Mouse (Mus musculus) adrenal gland (tissue): ENCODE measurements around the gene Rps6ka2.
"Not testable (repeated sequence)": the region's sequence is repeated elsewhere in the genome, so short reads cannot be mapped to it uniquely, and the experiment has no call there.

Experiments used
- intact Hi-C: fragments of 180-260 bp; cut with DNase I; formaldehyde crosslinking; loops from one replicate; pipeline ENCODE4 v1.15.1; 2025
- long read RNA-seq, 2 experiments: library from polyadenylated mRNA; unstranded; transcript quantifications; one replicate each; pipeline ENCODE4 v2.0.0; 2020; ENCODE audit warnings: borderline replicate concordance in 1 of 2; ENCODE audit not compliant: insufficient replicate concordance in 1 of 2

Gene Rps6ka2
- long read RNA-seq, experiment 1, partial matches to known transcripts: 0 of 2 reads
- long read RNA-seq, experiment 1, other reads (novel, unspliced or antisense): 2 of 2 reads
- long read RNA-seq, experiment 2, full-length matches to known transcripts: 1 of 3 reads
- long read RNA-seq, experiment 2, partial matches to known transcripts: 2 of 3 reads
- long read RNA-seq, experiment 2, other reads (novel, unspliced or antisense): 0 of 3 reads

DNA sequence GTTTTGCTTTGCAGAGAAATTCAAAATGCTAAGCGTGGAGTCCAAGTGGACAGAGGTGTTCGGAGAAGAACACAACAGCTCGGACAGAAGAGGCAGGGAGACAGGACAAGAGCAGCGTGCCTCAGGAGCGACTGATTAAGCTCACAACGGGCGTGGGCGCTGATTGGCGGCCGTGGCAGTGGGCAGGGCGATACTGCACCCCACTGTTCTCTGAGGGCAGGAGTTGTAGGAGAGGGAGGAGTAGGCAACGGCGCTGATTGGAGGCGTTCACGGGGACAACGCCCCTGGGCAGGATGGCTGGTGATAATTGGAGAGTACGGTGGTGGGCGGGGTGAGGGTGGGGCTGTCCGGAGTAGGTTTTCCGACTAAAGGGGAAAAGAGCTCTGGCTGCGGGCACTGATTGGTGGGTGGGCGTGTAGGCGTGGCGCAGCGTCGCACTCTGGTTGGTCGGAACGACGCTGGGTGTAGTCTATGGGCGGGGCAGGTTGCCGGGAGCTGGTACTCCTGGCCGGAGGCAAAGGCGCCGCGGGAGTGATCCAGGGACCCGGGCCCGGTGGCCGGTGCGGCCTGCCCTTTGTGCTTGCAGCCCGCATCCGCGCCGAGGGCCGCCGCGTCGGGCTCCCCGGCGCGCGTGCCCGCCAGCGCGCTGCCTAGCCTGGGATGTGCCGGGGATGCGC, at the start of gene Rps6ka2:
Gene Rps6ka2 (plus strand): TSS at position 489 of the 677 bp plus-strand sequence.
- intact Hi-C loops: no loop called here

DNA sequence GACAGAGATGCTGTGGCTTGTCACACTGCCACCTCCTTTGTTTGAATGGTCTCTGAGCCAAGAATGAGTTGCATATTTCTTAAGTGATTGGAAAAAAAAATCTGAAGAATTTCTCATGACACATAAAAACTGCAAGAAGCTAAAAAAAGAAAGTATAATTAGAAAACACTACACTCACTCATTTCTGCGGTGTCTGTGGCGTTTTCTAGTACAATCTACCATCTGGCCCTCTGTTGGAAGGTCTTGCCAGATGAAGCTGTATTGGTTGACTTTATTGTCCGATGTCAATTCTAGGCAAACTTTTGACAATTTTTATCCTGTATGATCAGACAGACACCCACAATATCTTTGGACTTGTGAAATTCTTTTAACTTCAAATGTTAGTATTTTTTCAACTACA, 49.1 kb upstream of the Rps6ka2 start:
- intact Hi-C loops: not testable (repeated sequence)

DNA sequence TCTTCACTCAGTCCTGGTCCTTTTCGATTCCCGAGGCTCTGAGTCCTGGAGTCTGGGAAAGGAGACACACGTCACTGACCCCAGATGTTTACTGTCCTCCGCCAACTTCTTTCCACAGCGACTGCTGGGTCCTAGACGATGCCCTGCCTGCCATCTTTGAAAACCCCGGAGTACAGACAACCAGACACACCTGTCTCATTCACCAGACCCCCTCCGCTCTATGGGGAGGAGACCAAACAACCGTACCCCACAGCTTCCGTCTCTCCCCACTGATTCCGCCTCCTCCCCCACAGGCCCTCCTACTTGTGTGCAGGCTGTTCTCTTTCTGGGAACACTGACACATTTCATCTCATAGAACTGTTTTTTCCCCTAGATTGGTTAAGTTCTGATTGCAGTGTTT, 47.4 kb upstream of the Rps6ka2 start:
- intact Hi-C loops: not testable (repeated sequence)

DNA sequence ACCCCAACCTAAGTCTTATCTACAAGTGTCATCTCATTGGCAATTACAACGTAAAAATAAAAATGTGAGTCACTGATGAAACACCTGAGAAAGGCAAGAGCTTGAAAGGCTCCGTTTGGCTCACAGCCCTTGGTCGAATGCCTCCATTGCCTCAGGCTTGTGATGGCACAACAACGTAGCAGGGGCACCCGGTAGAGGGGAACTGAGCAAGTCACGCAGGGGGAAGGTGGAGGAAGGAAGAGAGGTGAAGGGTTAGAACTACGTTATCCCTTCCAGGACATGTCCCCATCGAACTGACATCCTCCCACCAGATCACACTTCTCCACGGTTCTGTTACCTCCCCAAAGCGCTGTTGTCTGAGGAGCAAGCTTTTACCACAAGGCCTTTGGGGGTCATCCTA, 43.4 kb upstream of the Rps6ka2 start:
- intact Hi-C loops: not testable (repeated sequence)

DNA sequence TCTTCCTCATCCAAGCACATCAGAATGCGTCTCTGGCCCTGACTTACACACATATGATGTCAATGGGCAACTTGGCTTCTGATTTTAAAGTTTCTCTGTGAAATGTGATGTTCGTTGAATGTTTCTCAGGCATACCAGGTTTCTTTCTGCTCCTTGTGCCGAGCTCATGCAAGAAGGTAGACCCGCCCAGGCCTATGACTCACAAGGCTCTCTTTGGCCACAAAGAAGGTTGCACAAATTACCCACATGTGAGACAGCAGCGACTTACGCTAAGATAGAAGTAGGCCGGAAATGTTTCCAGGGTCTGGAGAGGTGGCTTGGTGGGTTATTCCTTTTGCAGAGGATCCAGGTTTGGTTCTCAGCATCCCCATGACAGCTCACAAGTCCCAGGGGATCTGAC, 35.9 kb upstream of the Rps6ka2 start:
- intact Hi-C loops: not testable (repeated sequence)

DNA sequence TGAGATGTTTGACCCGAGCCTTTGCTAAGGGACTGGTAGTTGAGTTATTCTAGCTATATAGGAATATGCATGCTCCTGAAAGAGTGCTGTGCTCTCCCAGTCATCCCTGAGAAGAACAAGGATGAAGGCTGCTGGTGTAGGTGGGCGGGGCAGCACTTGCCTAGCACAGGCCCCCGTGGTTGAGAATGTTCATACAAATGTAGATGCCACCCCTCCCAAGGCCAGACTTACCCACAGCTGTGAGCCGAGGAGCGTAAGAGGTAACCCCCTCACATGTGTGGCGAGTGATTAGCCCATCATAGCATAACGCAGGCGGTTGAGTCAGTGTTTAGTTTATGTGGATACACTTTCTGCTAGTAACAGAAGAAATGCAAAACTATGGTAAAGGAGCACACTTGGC, 34.6 kb upstream of the Rps6ka2 start:
- intact Hi-C loops: not testable (repeated sequence)

DNA sequence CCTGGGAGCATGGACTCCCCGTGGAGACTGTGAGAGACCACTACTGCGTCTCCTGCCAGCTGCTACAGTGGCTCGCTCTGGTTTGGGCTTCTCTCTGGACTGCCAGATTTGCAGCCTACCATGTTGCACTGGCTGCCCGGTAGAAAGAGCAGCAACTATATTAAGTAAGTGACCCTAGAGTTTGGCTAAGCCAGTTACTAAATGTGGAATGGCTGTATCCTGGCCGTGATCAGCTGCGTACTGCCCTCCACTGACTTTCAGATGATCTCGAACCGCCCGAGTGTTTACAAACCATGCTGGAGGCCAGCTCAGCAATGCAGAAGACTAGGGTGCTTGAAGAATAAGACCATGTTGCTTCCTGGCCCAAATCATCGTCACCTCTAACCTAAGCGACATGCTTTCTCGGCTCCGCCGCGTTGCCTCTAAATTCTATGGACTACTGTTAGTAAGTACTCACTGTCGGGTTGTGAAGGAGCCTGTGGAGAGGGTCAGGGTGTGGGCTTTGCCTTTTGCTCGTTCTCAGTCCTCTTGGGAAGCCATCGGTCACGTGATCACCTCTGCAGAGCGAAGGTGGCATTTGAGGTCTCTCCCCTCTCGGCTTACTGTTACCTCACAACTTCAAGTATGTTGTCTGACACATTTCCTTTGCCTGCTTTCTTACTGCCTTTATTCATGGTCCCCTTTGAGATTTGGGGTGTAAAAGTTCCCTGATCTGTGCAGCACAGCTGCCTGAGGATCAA, 31.6 kb upstream of the Rps6ka2 start:
- intact Hi-C loops: no loop called here

DNA sequence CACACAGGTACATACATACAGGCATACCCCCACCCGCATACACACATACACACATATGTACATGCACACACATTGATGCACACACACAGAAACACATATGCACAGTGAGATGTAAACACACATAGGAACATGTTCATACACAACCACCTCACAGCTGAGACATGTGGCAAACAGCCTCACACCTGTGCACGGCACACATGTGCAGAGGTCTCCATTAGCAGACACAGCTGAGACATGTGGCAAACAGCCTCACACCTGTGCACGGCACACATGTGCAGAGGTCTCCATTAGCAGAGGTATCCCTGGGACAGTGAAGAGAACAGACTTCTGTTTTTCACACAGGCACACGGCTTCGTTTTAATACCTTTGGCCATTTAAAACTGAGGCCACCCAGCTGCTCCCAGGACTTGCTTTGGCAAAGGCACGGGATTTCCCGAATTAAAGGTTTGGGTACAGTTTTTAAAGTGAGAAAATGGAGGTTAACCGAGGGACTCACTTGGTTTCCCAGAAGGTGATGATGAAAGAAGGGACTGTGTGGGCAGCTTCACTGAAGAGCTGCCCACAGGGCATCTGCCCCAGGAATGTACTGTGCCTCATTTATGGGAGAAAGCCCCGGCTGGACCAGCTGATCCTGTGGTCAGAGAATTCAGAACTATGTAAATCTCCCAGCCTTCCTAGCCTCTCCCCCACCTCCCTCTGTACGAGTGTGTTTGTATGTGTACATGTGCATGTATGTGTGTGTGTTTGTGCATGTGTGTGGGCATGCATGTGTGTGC, 29.3 kb upstream of the Rps6ka2 start:
- intact Hi-C loops: no loop called here

DNA sequence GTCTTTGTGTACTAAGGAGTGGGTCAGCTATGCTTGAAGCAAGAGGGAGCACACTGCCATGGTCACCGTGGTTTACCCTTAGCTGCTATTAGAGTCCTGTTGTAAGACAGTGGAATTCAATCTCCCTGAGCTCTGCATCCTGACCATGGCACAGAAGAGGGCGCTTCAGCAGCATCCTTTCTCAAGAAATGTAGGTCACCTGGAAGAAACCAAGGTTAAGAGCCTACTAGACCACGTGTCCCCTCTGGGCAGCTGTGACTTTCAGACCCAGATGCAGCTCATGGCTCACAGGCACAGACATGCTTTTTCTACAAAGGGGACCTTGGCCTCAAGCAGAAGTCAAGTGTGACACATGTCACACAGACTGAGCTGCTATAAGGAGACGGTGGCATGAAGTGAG, 27.5 kb upstream of the Rps6ka2 start:
- intact Hi-C loops: no loop called here

DNA sequence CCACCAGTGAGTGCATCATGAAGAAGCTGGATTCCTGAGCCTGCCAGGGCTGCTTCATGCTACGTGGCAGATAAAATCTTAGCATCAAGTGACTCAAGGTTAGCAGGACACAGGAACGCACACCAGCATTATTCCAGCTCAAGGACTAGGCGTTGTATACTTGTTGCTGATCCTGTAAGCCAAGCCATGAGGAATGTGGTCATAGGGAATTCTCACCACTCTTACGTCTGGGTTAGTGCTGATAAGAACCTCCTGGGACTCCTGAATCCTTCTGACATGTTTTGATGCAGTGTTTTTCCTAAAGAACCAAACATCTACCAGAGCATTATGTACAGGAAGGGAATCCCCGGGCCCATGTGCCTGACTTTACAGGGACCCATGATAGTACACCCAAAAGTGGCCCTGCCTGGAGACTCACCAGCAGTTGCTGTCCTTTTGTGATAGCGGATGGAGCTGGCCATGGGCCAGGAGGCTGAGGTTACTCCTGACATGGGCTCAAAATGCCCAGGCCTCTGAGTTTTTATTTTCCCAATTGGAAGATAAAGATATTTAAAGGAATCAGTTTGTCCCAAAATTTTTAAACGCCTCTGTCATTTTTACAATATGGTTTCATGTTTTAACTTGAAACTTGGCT, 25.9 kb upstream of the Rps6ka2 start:
- intact Hi-C loops: no loop called here

DNA sequence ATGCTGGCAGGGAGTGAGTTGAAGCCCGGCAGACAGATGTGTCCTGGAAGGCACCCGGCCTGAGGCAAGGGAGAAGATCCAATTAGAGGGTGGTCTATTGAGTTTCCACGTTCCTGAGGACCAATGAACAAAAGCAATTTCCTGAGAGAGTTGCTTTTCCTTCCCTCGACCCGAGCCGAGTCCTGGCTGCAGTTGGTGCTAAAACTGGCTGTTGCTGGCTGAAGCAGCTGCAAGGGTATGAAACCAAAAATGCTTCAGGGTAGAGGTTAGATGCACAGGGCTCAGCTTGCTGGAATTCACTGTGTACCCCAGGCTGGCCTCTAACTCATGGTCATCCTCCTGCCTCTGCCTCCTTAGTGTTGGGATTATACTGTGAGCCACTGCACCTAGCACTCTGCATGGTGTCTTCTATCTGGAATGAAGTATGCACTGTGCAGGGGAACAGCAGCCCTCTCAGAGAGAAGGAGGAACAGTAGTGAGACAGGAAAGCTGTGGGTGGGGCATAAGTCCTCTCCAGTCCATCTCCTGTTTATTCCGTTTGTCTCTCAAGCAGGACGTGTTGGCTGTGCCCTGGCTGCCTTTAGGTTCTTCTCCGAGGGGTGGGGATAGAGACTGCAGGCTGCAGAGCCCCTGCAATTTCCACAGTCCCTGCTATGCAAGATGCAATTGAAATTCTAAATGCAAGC, 24.4 kb upstream of the Rps6ka2 start:
- intact Hi-C loops: no loop called here

DNA sequence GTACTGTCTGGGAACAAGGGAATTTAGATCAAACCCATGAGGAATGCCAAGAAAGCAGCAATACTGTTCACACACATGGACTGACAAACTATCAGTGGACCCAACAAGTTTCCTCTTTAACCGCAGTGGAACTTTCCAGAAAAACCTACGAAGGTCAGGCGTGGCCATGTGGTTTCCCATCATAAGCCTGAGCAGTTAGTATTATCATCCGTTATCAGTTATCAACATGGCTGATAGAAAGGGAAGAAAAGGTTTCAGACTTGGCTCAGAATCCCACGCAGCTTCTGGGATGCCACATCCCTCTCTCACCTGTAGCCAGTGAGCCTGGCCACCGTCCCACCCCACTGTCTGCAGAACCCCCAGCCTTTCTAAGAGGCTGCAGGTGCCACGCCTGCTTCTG, 23.4 kb upstream of the Rps6ka2 start:
- intact Hi-C loops: no loop called here

DNA sequence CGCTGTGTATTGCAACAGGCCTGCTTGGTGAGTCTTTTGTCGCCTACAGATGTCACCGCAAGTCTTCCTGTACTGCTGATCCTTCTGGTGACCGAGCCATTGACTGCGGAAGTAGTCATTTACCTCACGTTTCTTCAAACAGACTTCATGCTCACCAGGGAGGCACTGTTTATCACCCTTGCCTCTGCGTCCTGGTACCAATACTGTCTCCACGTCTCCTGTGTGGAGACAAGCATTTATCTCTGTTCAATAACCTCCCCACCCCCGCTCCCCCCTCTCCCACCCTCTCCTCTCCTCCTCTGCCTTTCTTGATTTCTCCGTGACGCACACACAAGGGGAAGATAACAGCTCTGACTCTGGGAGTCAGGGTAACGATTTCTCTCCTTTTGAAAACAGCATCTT, 22.0 kb upstream of the Rps6ka2 start:
- intact Hi-C loops: no loop called here

DNA sequence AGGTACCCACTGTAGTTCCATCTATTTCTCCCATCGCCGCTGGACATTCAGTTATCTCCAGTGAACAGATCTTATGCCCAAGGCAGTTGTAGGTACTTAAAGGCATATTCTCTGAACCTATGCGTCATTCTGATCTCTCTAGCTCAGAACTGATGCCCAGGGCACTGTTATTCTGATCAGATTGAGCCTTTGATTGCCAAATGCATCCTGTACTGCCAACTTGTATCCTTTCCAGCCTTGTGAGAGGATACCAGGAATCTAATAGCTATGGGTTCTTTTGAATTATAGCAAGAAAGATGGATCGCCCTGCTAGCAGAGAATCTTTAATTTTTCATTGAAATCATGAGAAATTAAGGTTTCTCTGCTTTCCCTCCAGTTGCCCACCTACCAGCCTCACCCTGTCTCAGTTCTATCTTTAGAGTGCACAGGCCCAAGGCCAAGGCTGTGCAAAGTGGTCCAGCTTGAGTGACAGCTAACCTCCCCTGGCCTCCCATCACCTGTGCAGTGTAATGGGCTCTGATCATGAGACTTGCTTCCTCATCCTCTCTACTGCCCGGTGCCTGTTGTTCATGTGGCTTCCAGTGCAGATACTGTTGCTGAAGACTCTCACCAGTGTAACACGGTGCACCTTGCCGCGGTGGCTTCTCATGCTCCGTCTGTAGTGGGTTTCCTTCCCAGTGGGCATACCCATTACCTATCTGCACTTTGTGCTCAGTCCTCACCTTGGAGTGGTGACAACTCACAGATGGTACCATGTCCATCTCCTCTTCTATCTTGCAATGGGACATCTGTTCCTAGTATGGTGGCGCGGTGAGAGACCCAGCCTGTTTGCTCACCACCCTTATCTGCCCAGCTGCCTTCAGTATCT, 20.4 kb upstream of the Rps6ka2 start:
- intact Hi-C loops: no loop called here

DNA sequence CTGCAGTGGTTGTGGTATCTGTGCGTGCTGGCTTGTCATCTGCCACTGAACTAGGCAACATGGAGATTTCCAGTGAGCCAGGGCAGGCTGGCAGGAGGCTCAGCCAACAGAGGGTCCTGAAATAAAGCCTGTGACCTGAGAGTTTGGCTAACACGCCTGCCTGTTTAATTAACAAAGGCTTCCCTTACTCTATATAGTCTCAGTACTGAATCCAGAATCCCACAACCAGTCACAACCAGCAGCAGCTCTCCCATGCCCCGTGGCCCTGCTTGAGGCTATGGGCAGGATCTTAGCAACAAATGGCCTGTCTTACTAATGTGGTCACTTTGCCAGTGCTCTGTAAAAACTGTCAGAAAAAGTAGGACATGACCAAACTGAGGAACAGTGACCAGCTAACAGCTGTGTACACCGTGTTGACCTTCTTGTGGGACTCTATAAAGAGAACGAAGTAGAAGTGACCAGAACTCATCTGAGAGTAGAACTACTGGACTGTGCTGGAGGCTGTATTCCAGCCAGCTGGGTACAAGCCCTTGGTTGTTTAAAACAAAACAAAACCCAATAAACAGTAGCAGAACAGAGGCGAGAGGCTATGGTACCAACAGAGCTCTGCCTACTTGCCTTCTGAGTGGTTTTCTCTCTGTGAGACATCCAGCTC, 18.3 kb upstream of the Rps6ka2 start:
- intact Hi-C loops: no loop called here

DNA sequence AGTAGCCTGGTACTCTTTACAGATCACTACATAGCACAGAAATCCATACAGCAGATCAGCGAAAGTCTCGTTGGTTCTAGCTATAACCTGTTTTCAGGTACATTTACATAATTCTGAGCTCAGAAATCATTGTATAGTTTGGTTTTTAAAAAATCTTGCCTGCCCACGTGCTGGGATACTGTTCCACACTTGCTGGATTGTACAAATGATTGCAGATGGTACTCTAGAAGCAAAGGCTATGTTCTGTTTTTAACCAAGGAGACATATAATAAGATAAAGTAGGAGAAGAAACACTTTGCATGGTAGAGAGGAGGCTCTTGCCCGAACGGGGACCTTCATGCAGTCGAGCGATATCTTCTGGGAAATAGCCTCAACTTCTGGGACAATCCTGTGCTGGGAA, 17.3 kb upstream of the Rps6ka2 start:
- intact Hi-C loops: no loop called here

DNA sequence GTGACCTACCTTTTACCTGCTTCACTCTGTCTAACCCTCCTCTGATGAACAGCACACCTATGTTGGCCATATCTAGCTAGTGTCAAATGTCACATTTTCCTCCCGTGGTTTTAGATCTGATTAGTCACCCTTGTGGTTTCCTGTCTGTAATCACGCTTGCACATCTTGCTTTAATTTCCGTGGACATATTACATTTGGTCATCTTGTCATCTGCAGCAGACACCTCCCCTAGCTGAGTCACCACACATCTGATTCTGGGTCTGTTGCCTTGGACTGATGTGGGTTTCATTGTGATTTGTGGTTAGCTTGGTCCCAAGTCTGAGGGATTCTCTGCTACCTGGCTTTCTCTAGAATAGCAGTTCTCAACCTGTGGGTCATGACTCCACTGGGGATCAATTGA, 6.0 kb upstream of the Rps6ka2 start:
- intact Hi-C loops: no loop called here

DNA sequence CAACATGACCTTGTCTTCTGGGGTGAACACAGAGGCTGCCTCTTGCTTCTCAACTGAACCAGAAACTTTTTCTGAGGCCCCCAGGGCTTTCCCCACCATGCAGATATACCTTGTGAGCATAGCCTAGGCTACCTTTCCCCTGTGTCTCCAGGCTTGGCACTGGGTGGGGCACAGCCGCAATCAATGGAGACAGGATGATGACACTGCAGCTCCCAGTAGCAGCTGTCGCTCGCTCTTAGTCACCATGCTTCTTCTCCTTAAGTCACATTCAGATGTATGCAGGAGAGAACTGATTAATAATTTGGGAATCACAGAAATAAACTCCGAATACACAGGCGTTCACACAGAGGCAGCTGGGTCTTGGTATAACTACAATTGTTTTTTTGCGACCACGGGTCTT, 4.4 kb upstream of the Rps6ka2 start:
- intact Hi-C loops: no loop called here

DNA sequence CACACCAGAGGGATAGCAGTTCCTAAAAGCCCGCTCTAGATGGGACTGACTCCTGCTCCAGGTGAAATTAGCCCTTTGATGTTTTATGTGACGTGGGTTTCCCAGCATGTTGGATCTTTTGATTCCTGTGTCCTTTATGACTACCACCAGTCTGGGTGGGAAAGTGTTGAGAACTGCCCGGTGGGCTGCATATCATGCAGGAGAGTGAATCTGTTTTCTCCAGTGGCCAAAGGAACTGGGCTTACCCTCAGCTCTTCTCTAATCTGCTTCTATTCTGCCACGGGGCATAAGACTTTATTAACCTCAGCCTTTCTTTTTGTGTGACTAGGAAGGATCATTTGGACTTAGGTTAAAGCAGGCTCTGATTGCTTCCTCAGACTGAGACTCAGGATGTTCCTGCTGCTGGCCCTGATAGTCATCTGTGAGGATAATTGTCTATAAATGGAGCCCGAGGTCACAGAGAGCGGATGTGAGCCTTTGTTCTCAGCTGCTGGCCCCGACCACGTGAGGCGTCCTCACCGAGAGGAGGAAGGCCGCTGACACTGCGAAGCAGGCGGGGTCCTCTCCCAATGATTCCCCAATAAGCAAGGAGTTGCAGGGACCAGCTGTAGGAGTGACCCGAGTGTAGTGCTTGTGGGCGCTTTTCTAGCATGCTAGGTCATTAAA, 821 bp upstream of the Rps6ka2 start:
- intact Hi-C loops: no loop called here
